Mouse (Mus musculus): ENCODE measurements around the gene Gm128. TPM values are rescaled to one million over a fixed set of nuclear protein-coding genes. Genes with fewer than 3 reads are reported as not detected.

Gene Gm128
- polyA plus RNA-seq, 1 experiment from 2014 or later, result 0.30 TPM

DNA sequence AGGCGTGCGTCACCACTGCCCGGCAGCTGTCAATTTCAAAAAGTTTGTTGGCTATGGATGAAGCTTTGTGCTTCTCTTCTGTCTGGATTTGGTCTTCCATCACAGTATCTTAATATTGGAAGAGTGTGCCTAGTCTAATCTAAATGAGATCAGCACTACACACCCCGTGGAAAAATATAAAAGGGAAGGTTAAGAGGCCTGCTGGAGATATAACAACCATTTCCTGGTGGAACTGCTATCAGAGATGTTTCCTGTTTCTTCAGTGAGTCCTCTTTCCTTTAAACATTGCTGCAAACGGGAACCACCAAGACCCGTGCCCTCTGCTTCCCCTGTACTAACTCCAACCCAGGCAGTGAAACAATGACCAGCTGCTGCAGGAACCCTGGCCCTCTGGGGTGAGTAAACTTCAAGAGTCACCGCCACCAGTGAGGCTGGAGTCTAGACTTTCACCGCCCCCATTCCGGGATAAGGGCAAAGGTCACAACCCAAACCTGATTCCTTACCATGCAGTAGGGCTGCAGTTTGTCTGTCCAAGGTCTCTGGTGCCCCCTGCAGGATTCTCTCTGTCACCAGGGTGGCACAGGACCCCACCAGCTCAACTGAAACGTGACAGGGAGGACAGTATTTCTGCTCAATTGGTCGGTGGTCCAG, 21.8 kb upstream of the Gm128 start:
- Histone ChIP-seq H3K36me3 (replicated peaks) (peaks cover 91% of the 10 kb centered on the region), H3K27me3 (ENCODE audit: poor library complexity, severe bottlenecking) (no peaks in the 10 kb centered on the region)

GRCm38 (mm10) chr3:95261975-95262374, 20.6 kb upstream of the Gm128 start:
- no peaks in the 10 kb centered on the region for H3K9me3 ChIP-seq
- H3K36me3 ChIP-seq (replicated peaks), result peaks cover 91% of the 10 kb centered on the region
- H3K27me3 ChIP-seq (ENCODE audit: poor library complexity, severe bottlenecking), result no peaks in the 10 kb centered on the region
- H3K4me3 ChIP-seq, result no peak overlapping the region
- no peak for DNase-seq (ENCODE audit: extremely low spot score, low spot score)
- 92% methylated on average over 4 of the region's 4 CpGs for WGBS
- H3K27ac ChIP-seq, result no peak overlapping the region
- H3K4me1 ChIP-seq, result 0 out of 2 replicates have a peak, but pooled peaks cover 5% of the 10 kb centered on the region

More for the DNA sequence above, 21.8 kb upstream of the Gm128 start:
- H3K4me3 ChIP-seq, result no peak overlapping the region
- H3K27ac ChIP-seq, result no peak overlapping the region; the same call in 1 of the 2 replicates
- H3K9me3 ChIP-seq, result no peaks in the 10 kb centered on the region
- WGBS, result 55% methylated on average over 11 of the region's 11 CpGs
- 0 out of 2 replicates have a peak, but pooled peaks cover 5% of the 10 kb centered on the region for H3K4me1 ChIP-seq
- peak; percentile 58 for DNase-seq (ENCODE audit: extremely low spot score, low spot score)

- no peak overlapping the region for H3K27ac ChIP-seq
- DNase-seq (ENCODE audit: extremely low spot score, low spot score), result no peak
- H3K9me3 ChIP-seq, result no peaks in the 10 kb centered on the region
- no peak overlapping the region for H3K4me3 ChIP-seq
- H3K36me3 ChIP-seq (replicated peaks), result peaks cover 93% of the 10 kb centered on the region
- 94% methylated on average over 5 of the region's 5 CpGs for WGBS
- no peaks in the 10 kb centered on the region for H3K27me3 ChIP-seq (ENCODE audit: poor library complexity, severe bottlenecking)
- H3K4me1 ChIP-seq, result no peaks in the 10 kb centered on the region
Measured at GRCm38 (mm10) chr3:95256931-95257330, 15.5 kb upstream of the Gm128 start.

DNA sequence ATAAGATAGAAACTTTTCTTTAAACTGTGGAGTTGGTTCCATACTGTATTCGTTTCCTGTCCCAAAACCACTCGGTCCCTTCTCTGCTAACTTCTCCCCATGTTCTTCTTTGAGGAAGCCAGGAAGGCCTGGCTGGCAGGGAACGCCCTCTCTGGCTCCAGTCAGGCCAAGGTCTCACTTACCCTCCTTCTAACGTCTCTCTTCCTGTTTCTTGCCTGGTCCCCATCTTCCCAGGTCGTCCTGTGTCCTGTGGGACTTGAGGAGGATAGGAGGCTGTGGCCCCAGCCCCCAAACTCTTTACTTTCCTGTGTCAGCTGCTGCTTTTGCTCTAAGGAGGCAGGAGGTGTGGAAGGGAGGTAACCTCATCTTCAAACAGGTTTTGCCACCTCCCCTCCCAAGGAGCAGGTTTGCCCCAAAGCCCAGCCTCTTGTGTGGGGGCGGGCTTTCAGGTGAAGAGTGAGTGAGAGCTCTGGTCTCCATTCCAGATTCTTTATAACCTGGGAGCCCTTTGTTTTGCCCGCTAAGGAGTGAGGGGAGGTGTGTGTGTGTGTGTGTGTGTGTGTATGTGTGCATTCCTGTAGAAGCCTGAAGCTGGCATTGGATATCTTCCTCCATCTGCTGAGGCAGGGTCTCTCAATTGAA, 9.5 kb upstream of the Gm128 start, which contains the start of gene Bnipl:
Gene Bnipl, minus strand, starts transcription at position 411 of the 642 bp plus-strand sequence.
- H3K27ac ChIP-seq, result no peak within 1 kb of the TSS
- 65% methylated on average over 7 of the region's 7 CpGs for WGBS
- no peaks in the 10 kb centered on the region for H3K27me3 ChIP-seq (ENCODE audit: poor library complexity, severe bottlenecking)
- no peaks in the 10 kb centered on the region for H3K9me3 ChIP-seq
- DNase-seq (ENCODE audit: extremely low spot score, low spot score), result no peak
- no peaks in the 10 kb centered on the region for H3K4me1 ChIP-seq
- no peak within 1 kb of the TSS for H3K4me3 ChIP-seq
- peaks cover 35% of the 10 kb centered on the region for H3K36me3 ChIP-seq (replicated peaks)

DNA sequence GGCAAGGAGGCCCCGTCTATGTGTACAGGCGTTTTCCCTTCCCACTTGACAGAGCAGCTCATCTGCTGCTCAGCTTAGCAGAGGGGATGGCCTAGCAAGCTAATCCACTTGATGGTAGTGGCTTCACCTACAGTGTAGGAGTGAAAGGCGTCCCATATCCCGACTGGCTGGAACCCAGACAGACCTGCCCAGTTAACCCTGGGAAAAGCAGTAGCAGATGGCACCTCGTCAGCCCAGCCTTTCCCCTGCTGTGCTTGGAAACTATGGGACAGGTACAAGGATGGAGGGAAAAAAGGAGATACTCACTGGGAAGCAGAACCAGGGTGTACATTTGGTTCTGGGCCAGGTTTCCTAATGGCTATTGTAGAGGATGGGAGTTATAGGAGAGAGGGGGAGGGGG, 9.0 kb upstream of the Gm128 start:
- Histone ChIP-seq H3K4me3 (no peak overlapping the region), H3K27ac (no peak overlapping the region), H3K27me3 (ENCODE audit: poor library complexity, severe bottlenecking) (no peaks in the 10 kb centered on the region), H3K36me3 (replicated peaks) (peaks cover 33% of the 10 kb centered on the region), H3K9me3 (no peaks in the 10 kb centered on the region), H3K4me1 (no peaks in the 10 kb centered on the region)
- DNase-seq (ENCODE audit: extremely low spot score, low spot score), result no peak
- 84% methylated on average over 5 of the region's 5 CpGs for WGBS

DNA sequence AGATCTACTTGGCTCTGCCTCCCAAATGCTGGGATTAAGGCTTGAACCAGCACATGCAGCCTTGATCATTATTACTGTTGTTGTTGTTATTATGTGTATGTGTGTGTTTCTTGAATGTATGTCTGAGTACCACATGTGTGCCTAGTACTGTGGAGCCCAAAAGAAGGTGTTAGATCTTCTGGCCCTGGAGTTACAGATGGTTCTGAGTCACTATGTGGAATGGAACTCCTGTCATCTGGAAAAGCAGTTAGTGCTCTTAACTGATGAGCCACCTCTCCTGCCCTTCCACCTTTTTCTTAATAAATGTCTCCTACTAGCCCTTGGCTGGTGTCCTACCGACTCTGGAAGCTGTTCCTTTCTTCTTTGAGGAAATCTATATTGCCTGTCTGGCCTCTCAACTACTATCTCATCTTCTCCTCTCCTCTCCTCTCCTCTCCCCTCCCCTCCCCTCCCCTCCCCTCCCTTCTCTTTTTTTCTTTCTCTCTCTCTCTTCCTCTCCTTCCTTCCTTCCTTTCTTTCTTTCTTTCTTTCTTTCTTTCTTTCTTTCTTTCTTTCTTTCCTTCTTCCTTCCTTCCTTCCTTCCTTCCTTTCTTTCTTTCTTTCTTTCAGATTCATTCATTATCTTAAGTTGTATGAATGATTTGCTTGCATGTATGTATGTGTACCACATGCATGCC, 6.4 kb upstream of the Gm128 start:
- no peak for DNase-seq (ENCODE audit: extremely low spot score, low spot score)
- WGBS, result 86% methylated on average over 1 of the region's 1 CpGs
- no peak overlapping the region for H3K4me3 ChIP-seq
- no peaks in the 10 kb centered on the region for H3K9me3 ChIP-seq
- H3K27me3 ChIP-seq (ENCODE audit: poor library complexity, severe bottlenecking), result no peaks in the 10 kb centered on the region
- no peaks in the 10 kb centered on the region for H3K4me1 ChIP-seq
- H3K36me3 ChIP-seq (replicated peaks), result peaks cover 14% of the 10 kb centered on the region
- H3K27ac ChIP-seq, result no peak overlapping the region

- H3K9me3 ChIP-seq, result no peaks in the 10 kb centered on the region
- no peaks in the 10 kb centered on the region; the same call in 1 of the 2 replicates for H3K27me3 ChIP-seq (ENCODE audit: poor library complexity, severe bottlenecking)
- H3K4me1 ChIP-seq, result no peaks in the 10 kb centered on the region
- DNase-seq (ENCODE audit: extremely low spot score, low spot score), result no peak
- peaks cover 10% of the 10 kb centered on the region for H3K36me3 ChIP-seq (replicated peaks)
- no peak overlapping the region for H3K4me3 ChIP-seq
- no peak overlapping the region for H3K27ac ChIP-seq
- WGBS, result 88% methylated on average over 5 of the region's 5 CpGs
Measured at GRCm38 (mm10) chr3:95246465-95247231, 5.2 kb upstream of the Gm128 start.

DNA sequence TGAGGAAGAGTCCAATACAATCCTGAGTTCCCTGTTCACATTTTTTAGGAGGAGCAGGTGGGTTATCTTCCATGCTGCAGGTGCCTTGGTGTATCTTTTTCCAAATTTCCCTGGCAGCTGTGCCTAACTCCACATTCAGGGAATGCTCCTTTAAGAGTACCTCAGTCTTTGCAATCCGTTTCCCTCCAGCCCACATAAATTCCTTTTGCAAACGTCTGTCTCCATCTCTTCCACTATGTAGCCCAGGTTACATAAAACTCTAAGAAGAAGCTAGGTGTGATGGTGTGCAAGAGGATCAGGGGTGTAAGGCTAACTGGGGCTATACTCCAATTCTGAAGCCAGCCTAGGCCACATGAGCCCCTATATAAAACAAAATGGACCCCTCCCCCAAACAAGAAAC, 1.7 kb upstream of the Gm128 start:
- DNase-seq (ENCODE audit: extremely low spot score, low spot score), result no peak
- Histone ChIP-seq H3K27ac (no peak overlapping the region), H3K36me3 (replicated peaks) (peaks cover 23% of the 10 kb centered on the region), H3K4me3 (no peak overlapping the region), H3K27me3 (ENCODE audit: poor library complexity, severe bottlenecking) (no peaks in the 10 kb centered on the region; the same call in 1 of the 2 replicates), H3K4me1 (peaks cover 7% of the 10 kb centered on the region), H3K9me3 (0 out of 2 replicates have a peak, but pooled peaks cover under 1% of the 10 kb centered on the region)
- 86% methylated on average over 2 of the region's 2 CpGs for WGBS

DNA sequence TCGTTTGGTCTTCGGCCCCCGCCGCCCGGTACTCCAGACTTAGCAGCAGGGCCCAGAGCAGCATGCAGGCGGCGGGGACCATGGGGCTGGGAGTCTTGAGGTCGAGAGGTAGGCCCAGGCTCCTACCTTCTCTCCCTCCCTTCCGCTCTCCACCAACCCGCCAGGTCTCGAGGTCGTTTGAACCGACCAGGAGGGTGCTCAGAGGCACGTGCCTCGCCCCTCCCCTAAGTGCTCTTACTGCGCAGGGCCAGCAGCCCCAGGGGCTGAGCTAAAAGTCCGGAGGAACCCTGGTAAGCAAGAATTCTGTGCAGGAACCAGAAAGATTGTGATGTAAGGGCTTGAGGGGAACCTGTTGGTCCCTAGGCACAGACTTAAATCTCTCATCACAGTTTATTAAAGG, 498 bp downstream of the Gm128 start:
- 27% methylated on average over 17 of the region's 17 CpGs for WGBS
- no peak for DNase-seq (ENCODE audit: extremely low spot score, low spot score)
- peaks cover 43% of the 10 kb centered on the region for H3K36me3 ChIP-seq (replicated peaks)
- 0 out of 2 replicates have a peak, but pooled peaks cover 3% of the 10 kb centered on the region for H3K9me3 ChIP-seq
- H3K27me3 ChIP-seq (ENCODE audit: poor library complexity, severe bottlenecking), result no peaks in the 10 kb centered on the region; the same call in 1 of the 2 replicates
- H3K4me1 ChIP-seq, result peaks cover 10% of the 10 kb centered on the region
- H3K27ac ChIP-seq, result peak overlapping the region; percentile 56; the same call in 1 of the 2 replicates
- 0 out of 2 replicates have a peak overlapping the region, but pooled peaks have one; percentile 9 for H3K4me3 ChIP-seq

DNA sequence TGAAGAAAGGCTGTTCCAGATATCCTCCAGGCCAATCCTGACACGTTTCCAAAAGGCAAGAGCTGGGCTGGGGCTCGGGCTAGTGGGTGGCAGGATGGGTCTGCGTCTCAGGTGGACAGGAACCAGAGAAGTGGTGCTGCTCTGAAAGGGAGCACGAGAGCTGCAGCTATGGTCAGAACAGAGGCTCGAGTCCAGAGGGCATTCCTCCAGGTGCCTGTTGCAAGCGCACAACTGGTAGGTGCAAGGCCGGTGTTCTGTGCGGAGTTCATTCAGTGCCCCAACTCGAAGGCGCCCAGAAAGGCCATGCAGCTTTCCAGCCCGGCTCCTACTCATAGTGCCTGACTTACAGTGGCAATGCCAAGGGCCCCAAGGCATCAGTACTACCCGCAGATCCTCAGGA, 1.4 kb downstream of the Gm128 start:
- 89% methylated on average over 12 of the region's 12 CpGs for WGBS
- H3K4me3 ChIP-seq, result no peak overlapping the region
- 0 out of 2 replicates have a peak, but pooled peaks cover 3% of the 10 kb centered on the region for H3K9me3 ChIP-seq
- no peak overlapping the region for H3K27ac ChIP-seq
- no peak for DNase-seq (ENCODE audit: extremely low spot score, low spot score)
- peaks cover 44% of the 10 kb centered on the region for H3K36me3 ChIP-seq (replicated peaks)
- H3K4me1 ChIP-seq, result peaks cover 19% of the 10 kb centered on the region
- H3K27me3 ChIP-seq (ENCODE audit: poor library complexity, severe bottlenecking), result no peaks in the 10 kb centered on the region; the same call in 1 of the 2 replicates

DNA sequence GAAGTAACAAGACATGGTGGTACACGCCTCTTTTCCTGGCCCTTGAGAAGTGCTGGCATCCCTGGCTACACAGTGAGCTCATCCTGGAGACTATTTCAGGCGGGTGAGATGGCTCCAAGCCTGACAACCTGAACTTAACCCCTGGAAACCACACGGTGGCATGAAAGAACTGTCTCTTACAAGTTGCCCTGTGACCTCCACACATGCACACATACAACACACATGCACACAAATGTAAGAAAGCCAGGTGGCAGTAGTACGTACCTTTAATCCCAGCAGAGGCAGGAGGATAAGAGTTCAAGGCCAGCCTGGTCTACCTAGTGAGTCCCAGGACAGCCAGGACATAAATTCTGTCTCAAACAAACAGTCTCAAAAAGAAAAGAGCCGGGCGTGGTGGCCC, 2.4 kb downstream of the Gm128 start:
- Histone ChIP-seq H3K9me3 (0 out of 2 replicates have a peak, but pooled peaks cover 3% of the 10 kb centered on the region), H3K4me3 (no peak overlapping the region), H3K4me1 (peaks cover 27% of the 10 kb centered on the region), H3K36me3 (replicated peaks) (peaks cover 53% of the 10 kb centered on the region), H3K27me3 (ENCODE audit: poor library complexity, severe bottlenecking) (no peaks in the 10 kb centered on the region; the same call in 1 of the 2 replicates), H3K27ac (no peak overlapping the region)
- 86% methylated on average over 6 of the region's 6 CpGs for WGBS
- no peak for DNase-seq (ENCODE audit: extremely low spot score, low spot score)

GRCm38 (mm10) chr3:95237541-95238099, 3.8 kb downstream of the Gm128 start:
- H3K4me1 ChIP-seq, result peaks cover 27% of the 10 kb centered on the region
- H3K4me3 ChIP-seq, result no peak overlapping the region
- H3K27ac ChIP-seq, result no peak overlapping the region
- WGBS, result 92% methylated on average over 8 of the region's 8 CpGs
- no peaks in the 10 kb centered on the region; the same call in 1 of the 2 replicates for H3K27me3 ChIP-seq (ENCODE audit: poor library complexity, severe bottlenecking)
- 0 out of 2 replicates have a peak, but pooled peaks cover 3% of the 10 kb centered on the region for H3K9me3 ChIP-seq
- peaks cover 67% of the 10 kb centered on the region for H3K36me3 ChIP-seq (replicated peaks)
- DNase-seq (ENCODE audit: extremely low spot score, low spot score), result no peak
